In genomic region chr4:34885631-34886351, GRCm38 (mm10) we compare ENCODE assay signal across 9 mouse cellular contexts. TPM values are rescaled to one million over a fixed set of nuclear protein-coding genes. Genes with fewer than 3 reads are reported as not detected.
DNase-seq lines count a peak whose midpoint lies in the region; ATAC-seq and TF ChIP-seq lines count a peak whose summit lies in the region.
"Had no signal": no experiment of that assay in that cellular context is flagged by ENCODE, and none has a peak within 500 bp of the region (broad histone marks: within the 10 kb centered on the region; RNA-seq: fewer than 3 reads in every experiment).

No protein-coding gene starts in this region.

- 55% methylated on average over 9 of the region's 9 CpGs for WGBS in lung, postnatal 0 days
- 55% methylated on average over 9 of the region's 9 CpGs for WGBS in limb, embryonic 11.5 days
- WGBS in stomach, embryonic 14.5 days, result 61% methylated on average over 9 of the region's 9 CpGs

- no peak for TF ChIP-seq CTCF in lung, postnatal 0 days (IDR thresholded peaks at IDR 0.05)

- no peak for DNase-seq in lung, postnatal 0 days (ENCODE audit: low spot score)
- DNase-seq in lung, postnatal 36 days, result no peak
- no peak for DNase-seq in limb, embryonic 11.5 days (ENCODE audit: low spot score)
- no peak for DNase-seq in urinary bladder, postnatal 4 days (ENCODE audit: low spot score in 2 of 2)
- no peak for DNase-seq in retina, embryonic 14.5 days (ENCODE audit: low spot score)
- no peak for DNase-seq in T-cell, adult 2 months (ENCODE audit: low spot score)

- no peaks in the 10 kb centered on the region for H3K36me3 ChIP-seq in lung, postnatal 0 days (ENCODE audit: insufficient read depth, low read length)
- H3K36me3 ChIP-seq in limb, embryonic 11.5 days (ENCODE audit: control insufficient read depth, insufficient read depth, low read length), result no peaks in the 10 kb centered on the region
- H3K36me3 ChIP-seq in stomach, embryonic 14.5 days (ENCODE audit: control insufficient read depth, insufficient read depth, low read length), result no peaks in the 10 kb centered on the region

- no peaks in the 10 kb centered on the region for H3K9me3 ChIP-seq in lung, postnatal 0 days (ENCODE audit: low read length)
- no peaks in the 10 kb centered on the region for H3K9me3 ChIP-seq in limb, embryonic 11.5 days (ENCODE audit: control insufficient read depth, low read length)
- no peaks in the 10 kb centered on the region for H3K9me3 ChIP-seq in stomach, embryonic 14.5 days (ENCODE audit: control insufficient read depth, low read depth, low read length)

- no peak for ATAC-seq in lung, postnatal 0 days
- 0 out of 2 replicates have a peak, but pooled peaks have one; percentile 5 for ATAC-seq in erythroblast, adult 5-6 weeks (replicated peaks; ENCODE audit: low FRiP score, poor library complexity, severe bottlenecking)
- ATAC-seq in limb, embryonic 11.5 days (ENCODE audit: insufficient number of reproducible peaks, low FRiP score, low TSS enrichment, low read depth), result no peak
- no peak for ATAC-seq in stomach, embryonic 14.5 days (ENCODE audit: insufficient number of reproducible peaks, insufficient read depth, low FRiP score, low read depth)

- TF ChIP-seq EP300 in lung, postnatal 0 days (IDR thresholded peaks at IDR 0.05), result no peak

- peak overlapping the region; percentile 78 for H3K4me2 ChIP-seq in lung, postnatal 0 days (replicated peaks; ENCODE audit: low read depth, low read length)
- H3K4me2 ChIP-seq in limb, embryonic 11.5 days (ENCODE audit: low read depth, severe bottlenecking), result peak overlapping the region; percentile 77; the same call in 1 of the 2 replicates
- peak overlapping the region; percentile 82 for H3K4me2 ChIP-seq in stomach, embryonic 14.5 days (replicated peaks; ENCODE audit: low read depth, low read length)

- peaks cover 12% of the 10 kb centered on the region; the same call in 1 of the 2 replicates for H3K4me1 ChIP-seq in lung, postnatal 0 days (ENCODE audit: insufficient read depth, low read depth, low read length)
- H3K4me1 ChIP-seq in limb, embryonic 11.5 days (ENCODE audit: control insufficient read depth, insufficient read depth, low read length), result no peaks in the 10 kb centered on the region
- peaks cover 16% of the 10 kb centered on the region; the same call in 1 of the 2 replicates for H3K4me1 ChIP-seq in stomach, embryonic 14.5 days (ENCODE audit: control insufficient read depth, insufficient read depth, low read length)

- H3K27me3 ChIP-seq in lung, postnatal 0 days (replicated peaks; ENCODE audit: insufficient read depth, low read length), result no peaks in the 10 kb centered on the region
- peaks cover 8% of the 10 kb centered on the region; the same call in 1 of the 2 replicates for H3K27me3 ChIP-seq in limb, embryonic 11.5 days (ENCODE audit: control insufficient read depth, insufficient read depth, low read length)
- no peaks in the 10 kb centered on the region for H3K27me3 ChIP-seq in stomach, embryonic 14.5 days (ENCODE audit: control insufficient read depth, insufficient read depth, low read length)

- H3K9ac ChIP-seq in lung, postnatal 0 days (replicated peaks; ENCODE audit: low read depth), result no peak overlapping the region
- no peak overlapping the region for H3K9ac ChIP-seq in limb, embryonic 11.5 days (ENCODE audit: low read length)
- no peak overlapping the region for H3K9ac ChIP-seq in stomach, embryonic 14.5 days (replicated peaks; ENCODE audit: low read depth, low read length)

- peak overlapping the region; percentile 78; the same call in 1 of the 2 replicates for H3K27ac ChIP-seq in lung, postnatal 0 days (ENCODE audit: low read length)
- H3K27ac ChIP-seq in limb, embryonic 11.5 days (replicated peaks; ENCODE audit: low read depth, low read length), result no peak overlapping the region
- no peak overlapping the region for H3K27ac ChIP-seq in stomach, embryonic 14.5 days (ENCODE audit: low read length)

- H3K4me3 ChIP-seq in lung, postnatal 0 days (ENCODE audit: low read depth, low read length), result peak overlapping the region; percentile 69; the same call in 1 of the 2 replicates
- H3K4me3 ChIP-seq in limb, embryonic 11.5 days (ENCODE audit: low read depth, low read length), result peak overlapping the region; percentile 59; the same call in 1 of the 2 replicates
- peak overlapping the region; percentile 65; the same call in 1 of the 2 replicates for H3K4me3 ChIP-seq in stomach, embryonic 14.5 days (ENCODE audit: low read depth, low read length)

RNA-seq across cellular contexts. Expression of gene Zfp292, which starts 3.0 kb away (rescaled TPM):
- 9.0 and 10.3 TPM in 2 replicates for polyA plus RNA-seq in lung, postnatal 0 days (2015; fragmentation: Nextera tagmentation; extraction: Ambion mirVana)
- total RNA-seq in erythroblast, adult 5-6 weeks (2015; ENCODE audit: low replicate concordance), result 9.2 and 10.4 TPM in 2 replicates
- 6.4 and 7.8 TPM in 2 replicates for total RNA-seq in erythroblast, adult 5-6 weeks (2017; ENCODE audit: low replicate concordance)
- 35.2 and 35.9 TPM in 2 replicates for polyA plus RNA-seq in limb, embryonic 11.5 days (2014; fragmentation: Nextera tagmentation; extraction: Ambion mirVana)
- 28.3 and 28.9 TPM in 2 replicates for polyA plus RNA-seq in stomach, embryonic 14.5 days (2014; fragmentation: Nextera tagmentation; extraction: Ambion mirVana)

RNA-seq across cellular contexts. Expression of gene Cga, which starts 7.8 kb away (rescaled TPM):
- polyA plus RNA-seq in lung, postnatal 0 days (2015; fragmentation: Nextera tagmentation; extraction: Ambion mirVana), result not detected in 2 replicates
- total RNA-seq in erythroblast, adult 5-6 weeks (2015; ENCODE audit: low replicate concordance), result not detected in 2 replicates
- total RNA-seq in erythroblast, adult 5-6 weeks (2017; ENCODE audit: low replicate concordance), result not detected in 2 replicates
- polyA plus RNA-seq in limb, embryonic 11.5 days (2014; fragmentation: Nextera tagmentation; extraction: Ambion mirVana), result not detected in 2 replicates
- not detected in 2 replicates for polyA plus RNA-seq in stomach, embryonic 14.5 days (2014; fragmentation: Nextera tagmentation; extraction: Ambion mirVana)
- total RNA-seq: gastrocnemius, postnatal 4 days had no signal
